12 mouse cellular contexts compared by ENCODE assay signal in genomic region chr7:92807482-92807881, GRCm38 (mm10).
DNase-seq lines count a peak whose midpoint lies in the region; ATAC-seq and TF ChIP-seq lines count a peak whose summit lies in the region.
"Had no signal": no experiment of that assay in that cellular context is flagged by ENCODE, and none has a peak within 500 bp of the region (broad histone marks: within the 10 kb centered on the region; RNA-seq: fewer than 3 reads in every experiment).

No protein-coding gene starts in this region.

- no peak overlapping the region for H3K4me3 ChIP-seq in gastrocnemius, adult 2 months
- no peak overlapping the region for H3K4me3 ChIP-seq in kidney, adult 2 months (ENCODE audit: insufficient read depth, low read depth, low read length)
- H3K4me3 ChIP-seq: heart, embryonic 15.5 days; left cerebral cortex, adult 2 months; liver, embryonic 12.5 days; megakaryocyte, embryonic 14.5 days had no signal

- no peak for ATAC-seq in frontal cortex, adult (ENCODE audit: low TSS enrichment)
- ATAC-seq: liver, embryonic 12.5 days had no signal

- WGBS in kidney, adult 2 months: 52% methylated on average over 4 of the region's 4 CpGs

- DNase-seq in gastrocnemius, adult 2 months: peak; percentile 31
- DNase-seq in gastrocnemius, postnatal 10 days: no peak
- DNase-seq in ovary, postnatal 36 days (ENCODE audit: low spot score): peak; percentile 19
- DNase-seq in ovary, adult 18-20 months (ENCODE audit: low spot score): no peak
- DNase-seq in kidney, adult 2 months: peak; percentile 78
- no peak for DNase-seq in gastrocnemius, postnatal 36 days

- intact Hi-C loops in gastrocnemius, adult 2 months (cut with DNase I): no loop called here
- intact Hi-C loops in gastrocnemius, postnatal 36 days (cut with DNase I): no loop called here

- H3K36me3 ChIP-seq in kidney, adult 2 months (ENCODE audit: control insufficient read depth, insufficient read depth, low read length): no peaks in the 10 kb centered on the region
- H3K36me3 ChIP-seq: heart, embryonic 15.5 days; liver, embryonic 12.5 days had no signal

- H3K4me1 ChIP-seq in kidney, adult 2 months (ENCODE audit: control insufficient read depth, insufficient read depth, low read length): no peaks in the 10 kb centered on the region
- H3K4me1 ChIP-seq: heart, embryonic 15.5 days; liver, embryonic 12.5 days had no signal

- TF ChIP-seq POLR2A in kidney, adult 2 months (IDR thresholded peaks at IDR 0.05; ENCODE audit: low read depth, low read length): no peak

- TF ChIP-seq CTCF in gastrocnemius, adult 2 months (IDR thresholded peaks at IDR 0.05): no peak
- TF ChIP-seq CTCF in kidney, adult 2 months (conservative IDR thresholded peaks at IDR 0.05; ENCODE audit: insufficient read depth, insufficient read length, low read depth, low read length): no peak

- H3K27ac ChIP-seq in gastrocnemius, adult 2 months: no peak overlapping the region
- no peak overlapping the region for H3K27ac ChIP-seq in kidney, adult 2 months (ENCODE audit: insufficient read depth, low read depth, low read length)
- H3K27ac ChIP-seq: heart, embryonic 15.5 days; hindbrain, embryonic 14.5 days; left cerebral cortex, adult 2 months; liver, embryonic 12.5 days had no signal

- H3K27me3 ChIP-seq in kidney, adult 2 months (replicated peaks; ENCODE audit: control insufficient read depth, insufficient read depth, low read length): no peaks in the 10 kb centered on the region
- H3K27me3 ChIP-seq: heart, embryonic 15.5 days; liver, embryonic 12.5 days; megakaryocyte, embryonic 14.5 days had no signal

Comparison
In these comparisons a context has a peak if more than half of its experiments do, and no peak if none do; other contexts are left out.
1. DNase-seq: peak in gastrocnemius, adult 2 months (single experiment), ovary, postnatal 36 days (single experiment) and kidney, adult 2 months (single experiment); none in gastrocnemius, postnatal 10 days (single experiment), ovary, adult 18-20 months (single experiment) and gastrocnemius, postnatal 36 days (0 of 2).